Mouse (Mus musculus): ENCODE results near the gene Kcnd1.

Kcnd1 gene

GRCm38 (mm10) chrX:7859191-7859753 lies 37.2 kb downstream of the Kcnd1 start:
- DNase-seq (ENCODE audit: low spot score in 2 of 2): no peak

DNA sequence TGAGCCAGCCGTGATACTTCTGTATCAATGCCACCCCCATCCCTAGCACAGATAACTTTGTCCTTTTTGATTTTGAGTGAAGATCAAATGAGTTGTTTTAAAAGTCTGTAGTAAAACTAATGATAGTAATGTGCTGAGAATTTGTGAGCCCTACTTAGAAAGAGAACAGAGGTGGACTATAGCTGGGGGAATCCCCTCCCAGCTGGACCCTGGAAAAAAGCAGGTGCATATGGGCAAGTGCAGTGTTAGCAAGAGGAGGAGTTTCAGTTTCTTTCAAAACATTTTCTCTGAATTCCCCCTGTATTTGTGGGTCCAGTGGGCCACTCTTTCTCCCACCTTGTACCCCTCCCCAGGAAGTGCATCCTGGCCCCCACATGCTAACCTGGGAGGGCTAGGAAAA lies 41.1 kb downstream of the Kcnd1 start:
- no peak for DNase-seq (ENCODE audit: low spot score in 2 of 2)

- no peak for DNase-seq (ENCODE audit: low spot score in 2 of 2)
Measured at GRCm38 (mm10) chrX:7864551-7864950, 42.5 kb downstream of the Kcnd1 start.

- DNase-seq (ENCODE audit: low spot score in 2 of 2): no peak
Measured at GRCm38 (mm10) chrX:7865343-7865742, 43.3 kb downstream of the Kcnd1 start.

DNA sequence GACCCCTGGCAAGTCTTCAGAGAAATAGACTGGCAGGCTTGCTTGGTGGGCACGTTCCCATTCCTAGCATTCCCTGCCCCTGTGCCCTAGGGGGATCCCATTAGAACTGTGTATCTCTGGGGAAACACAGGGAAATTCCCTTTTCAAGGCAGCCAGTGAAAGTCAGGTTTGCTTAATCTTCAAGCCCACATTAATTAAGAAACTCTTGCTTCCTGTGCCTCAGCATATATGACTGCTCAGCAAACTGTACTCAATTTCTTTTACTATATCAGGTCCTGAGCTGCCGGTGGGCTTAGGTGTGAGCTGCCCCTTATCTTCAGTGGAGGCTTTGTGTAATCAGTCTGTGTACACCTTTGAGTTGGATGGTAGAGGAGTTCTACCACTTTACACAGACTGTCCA lies 43.7 kb downstream of the Kcnd1 start:
- DNase-seq (ENCODE audit: low spot score in 2 of 2): no peak

DNA sequence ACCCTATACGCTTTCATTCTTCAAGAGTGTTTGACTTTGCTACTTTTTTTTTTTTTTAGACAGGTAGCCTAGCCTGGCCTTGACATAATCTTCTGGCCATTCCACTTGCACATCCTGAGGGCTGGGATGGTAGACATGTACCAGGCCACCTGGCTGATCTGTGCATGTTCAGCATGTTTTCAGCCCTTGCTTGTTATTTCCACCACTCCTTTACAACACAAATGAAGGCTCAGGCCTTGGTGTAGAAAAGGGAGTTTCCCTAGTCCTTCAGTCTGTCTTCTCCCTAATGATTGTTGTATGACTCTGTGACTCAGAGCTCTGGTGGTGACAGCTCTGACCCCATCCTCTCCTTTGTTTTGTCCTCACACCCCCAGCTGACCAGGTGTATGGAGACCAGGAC lies 45.1 kb downstream of the Kcnd1 start:
- no peak for DNase-seq (ENCODE audit: low spot score in 2 of 2)

GRCm38 (mm10) chrX:7868506-7868905 lies 46.4 kb downstream of the Kcnd1 start:
- no peak for DNase-seq (ENCODE audit: low spot score in 2 of 2)

- no peak for DNase-seq (ENCODE audit: low spot score in 2 of 2)
Measured at GRCm38 (mm10) chrX:7869826-7870225, 47.7 kb downstream of the Kcnd1 start.

DNA sequence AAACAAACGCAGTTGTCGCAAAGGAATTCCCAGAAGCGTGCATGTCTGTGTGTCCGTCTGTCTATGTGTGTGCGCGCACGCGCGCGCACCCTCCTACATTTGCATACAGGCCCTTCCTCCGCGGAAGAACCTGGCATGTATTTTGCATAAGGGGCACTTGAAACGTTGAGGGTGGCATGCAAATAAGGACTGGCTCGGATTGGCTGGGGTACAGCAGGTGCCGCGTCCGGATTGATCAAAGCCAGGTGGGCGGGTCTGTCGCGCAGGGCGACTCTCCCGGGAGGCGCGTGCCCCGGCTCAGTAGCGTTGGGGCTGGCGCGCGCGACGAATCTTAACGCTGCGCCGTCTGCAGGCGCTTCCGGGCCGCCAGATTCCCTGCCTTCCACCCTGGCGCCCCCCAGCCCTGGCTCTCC lies 55.9 kb downstream of the Kcnd1 start, which contains the start of gene Pim2:
TSS of gene Pim2 (plus strand) at position 256 of the 413 bp plus-strand sequence.
- peak; percentile 43 to 69 for DNase-seq (ENCODE audit: low spot score in 2 of 2)

GRCm38 (mm10) chrX:7878495-7878894 lies 56.4 kb downstream of the Kcnd1 start:
- peak in 1 of 2 experiments; percentile 16 for DNase-seq (ENCODE audit: low spot score in 2 of 2)

DNA sequence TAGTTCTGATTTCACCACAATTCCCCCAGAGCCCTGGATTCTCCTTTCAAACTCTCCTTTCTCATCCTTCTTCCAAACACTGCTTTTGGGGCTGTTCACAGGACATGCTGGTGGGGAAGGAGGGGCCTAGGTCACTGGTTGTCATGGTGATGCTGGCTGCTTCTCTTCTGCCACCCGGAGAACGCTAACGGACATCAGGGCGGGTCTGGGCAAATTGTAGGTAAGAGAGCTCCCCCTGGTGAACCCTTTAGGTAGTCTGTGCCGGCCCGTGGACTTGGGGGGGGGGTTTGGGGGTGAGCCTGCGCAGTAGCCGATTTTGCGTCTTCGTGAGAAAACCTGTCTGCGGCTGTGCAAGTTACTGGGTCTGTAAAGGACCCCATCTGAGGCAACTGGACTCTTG lies 57.7 kb downstream of the Kcnd1 start:
- DNase-seq (ENCODE audit: low spot score in 2 of 2): peak in 1 of 2 experiments; percentile 24

GRCm38 (mm10) chrX:7883841-7884567 lies 61.9 kb downstream of the Kcnd1 start, which contains the start of gene Slc35a2:
TSS of gene Slc35a2 (plus strand) at chrX:7884028.
- peak; percentile 46 to 57 for DNase-seq (ENCODE audit: low spot score in 2 of 2)
